Mouse (Mus musculus) monocyte, adult 2 months (primary cell): ENCODE data around the gene Spryd3.
"Not testable (repeated sequence)": the region's sequence is repeated elsewhere in the genome, so short reads cannot be mapped to it uniquely, and the experiment has no call there.

ENCODE experiments used
- DNase-seq, 2 experiments: peaks; one replicate each; pipeline ENCODE4 v3.0.0; 2022; ENCODE audit warnings: low spot score in 2 of 2, low read depth in 1 of 2

The Spryd3 gene

GRCm38 (mm10) chr15:102100161-102100981 is 35.7 kb downstream of the Spryd3 start, which contains the start of gene Tns2:
Gene Tns2 (plus strand): TSS chr15:102100413.
- DNase-seq: no peak

- DNase-seq: no peak
These were observed 36.3 kb downstream of the Spryd3 start for GRCm38 (mm10) chr15:102099771-102100160.

GRCm38 (mm10) chr15:102099260-102099659 is 36.8 kb downstream of the Spryd3 start:
- DNase-seq: no peak

- no peak for DNase-seq
These were observed 38.0 kb downstream of the Spryd3 start for GRCm38 (mm10) chr15:102097991-102098555.

GRCm38 (mm10) chr15:102097147-102097915 is 38.7 kb downstream of the Spryd3 start:
- no peak for DNase-seq

- no peak for DNase-seq
These were observed 41.0 kb downstream of the Spryd3 start for GRCm38 (mm10) chr15:102094988-102095387.

GRCm38 (mm10) chr15:102094157-102094556 is 41.9 kb downstream of the Spryd3 start:
- no peak for DNase-seq

- no peak for DNase-seq
These were observed 43.8 kb downstream of the Spryd3 start for GRCm38 (mm10) chr15:102092222-102092621.

- no peak for DNase-seq
These were observed 44.3 kb downstream of the Spryd3 start for GRCm38 (mm10) chr15:102091688-102092087.

GRCm38 (mm10) chr15:102091063-102091679 is 44.9 kb downstream of the Spryd3 start:
- no peak for DNase-seq

- DNase-seq: no peak
These were observed 46.0 kb downstream of the Spryd3 start for GRCm38 (mm10) chr15:102089914-102090585.

- DNase-seq: no peak
These were observed 53.0 kb downstream of the Spryd3 start for GRCm38 (mm10) chr15:102083028-102083427.

GRCm38 (mm10) chr15:102082148-102082547 is 53.9 kb downstream of the Spryd3 start:
- no peak for DNase-seq

GRCm38 (mm10) chr15:102080429-102080828 is 55.6 kb downstream of the Spryd3 start:
- no peak for DNase-seq

- not testable (repeated sequence) for DNase-seq
These were observed 56.1 kb downstream of the Spryd3 start for GRCm38 (mm10) chr15:102079924-102080323.

GRCm38 (mm10) chr15:102079221-102079620 is 56.8 kb downstream of the Spryd3 start:
- DNase-seq: no peak

GRCm38 (mm10) chr15:102077111-102077677 is 58.8 kb downstream of the Spryd3 start:
- no peak for DNase-seq

- DNase-seq: no peak
These were observed 61.0 kb downstream of the Spryd3 start for GRCm38 (mm10) chr15:102074876-102075585.

GRCm38 (mm10) chr15:102074070-102074731 is 61.8 kb downstream of the Spryd3 start:
- peak in 1 of 2 experiments; percentile 19 for DNase-seq
